Mouse (Mus musculus) midbrain, embryonic 10.5 days (tissue): Measurements from ENCODE around the gene Prex1. TPM values are rescaled to one million over a fixed set of nuclear protein-coding genes. Genes with fewer than 3 reads are reported as not detected.

Experiments
- DNase-seq: peaks from one replicate; pipeline ENCODE4 v3.0.0-alpha.2; 2017; ENCODE audit warnings: low spot score
- H3K27ac ChIP-seq: fragments of 300-500 bp; sonication (generic); replicated peaks from 2 replicates; pipeline ENCODE4 v1.5.1; 2016; ENCODE audit warnings: mild to moderate bottlenecking
- H3K27me3 ChIP-seq: fragments of 300-500 bp; sonication (generic); 2 replicates; pipeline ENCODE4 v1.6.1; 2016; ENCODE audit warnings: low read depth, mild to moderate bottlenecking; ENCODE audit not compliant: poor library complexity, severe bottlenecking
- H3K36me3 ChIP-seq: fragments of 300-500 bp; sonication (generic); 2 replicates; pipeline ENCODE4 v1.6.1; 2016; ENCODE audit warnings: mild to moderate bottlenecking, moderate library complexity
- H3K4me1 ChIP-seq: fragments of 300-500 bp; sonication (generic); 2 replicates; pipeline ENCODE4 v1.6.1; 2016
- H3K4me3 ChIP-seq: fragments of 300-500 bp; sonication (generic); 2 replicates; pipeline ENCODE4 v1.5.1; 2016; ENCODE audit warnings: mild to moderate bottlenecking, moderate library complexity
- H3K9me3 ChIP-seq: fragments of 300-500 bp; sonication (generic); replicated peaks from 2 replicates; pipeline ENCODE4 v1.6.1; 2016; ENCODE audit warnings: mild to moderate bottlenecking
- WGBS: fragments of 180-500 bp; shearing (Covaris S2); methylation state at CpG from one replicate; pipeline ENCODE4 v1.1.7; 2016; 5-methylcytosine and 5-hydroxymethylcytosine counted together
- polyA plus RNA-seq: library from polyadenylated mRNA; unstranded; fragments of >200 nt; fragmentation: Nextera tagmentation; extraction: Ambion mirVana; gene quantifications from 2 replicates; pipeline ENCODE4 v1.2.1, GENCODE M21; 2016

Gene Prex1
- polyA plus RNA-seq, 1 experiment from 2014 or later = 32.3 TPM

DNA sequence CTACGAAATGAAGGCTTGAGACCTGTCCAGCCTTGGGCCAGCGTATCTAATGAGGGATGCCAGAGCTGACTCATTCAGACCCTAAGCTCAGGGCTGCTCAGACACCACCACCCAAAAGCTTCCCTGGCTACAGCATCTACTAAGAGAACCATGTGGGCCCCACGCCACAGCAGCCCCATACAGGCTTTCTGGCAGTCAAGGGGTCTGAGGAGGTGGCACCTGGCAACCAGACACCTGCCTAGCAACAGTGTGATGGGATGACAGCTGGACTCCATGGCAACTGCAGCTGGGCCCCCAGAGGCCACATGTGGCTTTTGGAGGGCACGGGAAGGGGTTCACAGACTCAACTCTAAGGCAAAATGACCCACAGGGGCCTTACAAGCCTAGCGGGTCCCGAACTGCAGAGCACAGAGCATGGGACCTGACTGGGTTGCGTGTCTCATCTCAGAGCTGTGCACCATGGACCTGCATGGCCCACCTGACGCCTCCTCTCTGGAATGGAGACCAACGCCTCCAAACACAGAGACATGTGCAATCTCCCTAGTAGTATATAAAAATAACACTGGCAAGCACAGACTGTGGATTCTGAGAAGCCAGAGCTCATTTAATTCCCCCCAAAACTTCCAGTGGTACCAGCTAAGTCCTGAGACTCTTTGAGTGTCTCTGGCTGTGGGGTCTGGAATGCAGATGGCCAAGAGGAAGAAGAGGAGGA, 50.2 kb downstream of the Prex1 start:
- DNase-seq = peak; percentile 72
- H3K27me3 ChIP-seq = no peaks in the 10 kb centered on the region
- H3K9me3 ChIP-seq = no peaks in the 10 kb centered on the region
- WGBS = 68% methylated on average over 9 of the region's 9 CpGs
- no peaks in the 10 kb centered on the region for H3K36me3 ChIP-seq
- peaks cover 86% of the 10 kb centered on the region for H3K4me1 ChIP-seq
- H3K4me3 ChIP-seq = peak overlapping the region; percentile 28
- H3K27ac ChIP-seq = peak overlapping the region; percentile 89

DNA sequence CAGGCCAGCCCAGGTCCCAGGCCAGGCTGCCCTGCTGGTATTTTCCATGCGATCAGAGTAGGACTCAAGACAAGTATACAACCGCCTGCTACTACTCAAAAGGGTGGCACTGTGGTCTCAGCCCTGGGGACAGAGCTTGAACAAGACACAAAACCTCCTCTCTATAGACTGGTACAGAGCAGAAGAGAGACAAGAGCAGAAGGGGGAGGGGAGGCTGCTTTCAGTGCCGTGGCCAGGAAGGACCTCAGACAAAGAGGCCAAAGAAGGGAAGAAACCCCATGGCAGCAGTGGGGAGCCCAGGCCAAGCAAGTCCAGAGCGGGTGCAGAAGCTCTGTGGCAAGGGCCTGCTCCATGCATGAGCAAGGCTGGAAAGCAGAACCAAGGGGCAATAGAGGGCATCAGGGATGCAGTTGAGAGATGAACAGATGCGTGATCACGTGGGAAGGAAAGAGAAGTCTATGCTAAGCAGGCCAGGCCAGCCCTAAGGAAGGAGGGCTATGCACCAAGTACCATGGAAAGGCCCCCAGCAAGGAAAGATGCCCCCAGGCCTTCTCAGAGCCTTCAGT, 51.0 kb downstream of the Prex1 start:
- 68% methylated on average over 6 of the region's 6 CpGs for WGBS
- DNase-seq = no peak
- peak overlapping the region; percentile 28; the same call in 1 of the 2 replicates for H3K4me3 ChIP-seq
- H3K4me1 ChIP-seq = peaks cover 86% of the 10 kb centered on the region
- H3K27me3 ChIP-seq = no peaks in the 10 kb centered on the region
- H3K36me3 ChIP-seq = no peaks in the 10 kb centered on the region
- peak overlapping the region; percentile 89 for H3K27ac ChIP-seq
- H3K9me3 ChIP-seq = no peaks in the 10 kb centered on the region

DNA sequence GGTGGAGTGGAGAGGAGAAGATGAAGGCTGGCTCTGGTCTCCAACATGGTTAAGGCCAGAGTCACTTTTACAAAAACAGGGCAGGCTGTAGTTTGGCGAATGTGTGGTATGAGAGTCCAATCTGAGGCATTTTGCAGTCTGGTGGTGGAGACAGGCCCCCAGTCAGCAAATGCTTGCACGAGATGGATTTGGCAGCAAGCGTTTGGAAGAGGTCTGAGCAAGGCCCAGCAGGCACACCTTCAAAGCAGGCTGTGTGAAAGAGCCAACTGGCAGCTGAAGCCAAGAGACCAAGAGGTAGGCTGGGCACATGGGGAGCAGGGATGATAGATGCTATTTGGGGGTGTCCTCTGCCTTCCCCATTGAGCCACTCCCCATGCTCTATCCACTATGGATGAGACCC, 51.7 kb downstream of the Prex1 start:
- Histone ChIP-seq H3K9me3 (no peaks in the 10 kb centered on the region), H3K27me3 (no peaks in the 10 kb centered on the region), H3K4me1 (peaks cover 86% of the 10 kb centered on the region), H3K4me3 (no peak overlapping the region), H3K27ac (peak overlapping the region; percentile 89), H3K36me3 (no peaks in the 10 kb centered on the region)
- DNase-seq = no peak
- 77% methylated on average over 3 of the region's 3 CpGs for WGBS

DNA sequence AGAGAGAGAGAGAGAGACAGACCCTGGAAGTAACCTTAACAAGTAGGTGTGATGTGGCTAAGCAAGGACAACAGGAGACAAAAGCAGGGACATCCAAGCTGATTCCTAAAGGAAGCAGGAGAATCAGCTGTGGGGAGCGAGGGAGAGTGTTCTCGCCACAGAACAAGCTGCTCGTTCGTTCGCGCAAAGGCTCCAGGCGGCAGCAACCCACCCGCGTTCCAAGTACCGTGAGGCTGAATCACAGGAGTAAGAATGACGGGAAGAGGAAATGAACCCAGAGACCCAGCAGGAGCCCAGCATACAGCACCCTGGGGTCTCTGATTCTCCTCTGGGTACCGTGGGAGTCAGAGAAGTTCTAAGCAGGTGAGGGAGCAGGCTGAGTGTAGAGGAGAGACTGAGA, 52.1 kb downstream of the Prex1 start:
- peak overlapping the region; percentile 89 for H3K27ac ChIP-seq
- DNase-seq = no peak
- H3K4me1 ChIP-seq = peaks cover 86% of the 10 kb centered on the region
- WGBS = 86% methylated on average over 12 of the region's 12 CpGs
- H3K9me3 ChIP-seq = no peaks in the 10 kb centered on the region
- no peaks in the 10 kb centered on the region for H3K27me3 ChIP-seq
- H3K36me3 ChIP-seq = no peaks in the 10 kb centered on the region
- H3K4me3 ChIP-seq = no peak overlapping the region

DNA sequence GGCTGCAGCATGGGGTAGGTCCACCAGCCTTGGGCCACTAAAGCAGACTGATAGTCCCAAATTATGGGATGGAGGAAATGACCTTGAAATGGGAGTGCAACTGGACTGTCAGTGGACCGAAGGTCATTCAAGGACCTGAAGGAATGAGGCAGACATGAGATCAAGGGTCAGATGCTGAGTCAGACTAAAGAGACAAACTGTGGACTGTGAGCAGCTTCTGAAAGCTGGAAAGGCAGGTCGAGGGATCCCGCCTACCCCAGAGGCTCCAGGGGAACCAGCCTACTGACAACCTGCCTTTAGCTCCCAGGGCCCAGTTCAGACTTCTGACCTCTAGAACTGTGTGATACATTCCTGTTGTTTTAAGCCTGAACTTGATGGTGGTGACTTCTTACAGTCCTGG, 55.3 kb downstream of the Prex1 start:
- Histone ChIP-seq H3K36me3 (no peaks in the 10 kb centered on the region), H3K4me3 (no peak overlapping the region), H3K4me1 (peaks cover 86% of the 10 kb centered on the region), H3K27ac (peak overlapping the region; percentile 89), H3K27me3 (no peaks in the 10 kb centered on the region), H3K9me3 (no peaks in the 10 kb centered on the region)
- 75% methylated on average over 3 of the region's 3 CpGs for WGBS
- DNase-seq = no peak

DNA sequence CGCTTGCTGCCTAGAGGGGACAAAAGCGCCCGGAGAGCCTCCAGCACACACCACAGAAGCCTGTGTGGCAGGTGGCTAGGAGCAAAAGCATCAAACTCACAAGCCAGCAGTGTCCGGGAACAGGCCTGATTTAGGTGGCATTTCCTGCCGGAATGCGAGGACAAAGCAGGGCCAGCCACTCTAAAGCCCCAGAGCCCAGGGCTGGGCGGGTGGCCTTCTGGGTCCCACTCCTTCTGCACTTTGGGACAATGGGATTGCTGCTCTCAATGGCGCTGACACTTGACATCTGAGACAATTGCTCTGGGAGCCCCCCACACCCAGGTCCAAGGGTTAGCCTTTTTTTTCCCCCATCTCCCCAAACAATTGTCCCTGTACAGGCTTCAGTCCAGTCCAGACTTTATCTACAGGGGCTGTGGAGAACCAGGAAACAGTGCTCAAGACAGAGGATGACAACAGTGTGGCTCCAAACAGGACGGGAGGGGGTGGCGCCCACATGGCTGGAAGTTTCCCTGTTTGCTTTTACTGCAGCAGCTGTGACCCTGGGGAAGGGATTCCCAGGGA, 56.1 kb downstream of the Prex1 start:
- no peaks in the 10 kb centered on the region for H3K9me3 ChIP-seq
- peak overlapping the region; percentile 89 for H3K27ac ChIP-seq
- no peaks in the 10 kb centered on the region for H3K36me3 ChIP-seq
- WGBS = 31% methylated on average over 10 of the region's 10 CpGs
- H3K27me3 ChIP-seq = no peaks in the 10 kb centered on the region
- peaks cover 85% of the 10 kb centered on the region for H3K4me1 ChIP-seq
- H3K4me3 ChIP-seq = peak overlapping the region; percentile 0; the same call in 1 of the 2 replicates
- peak; percentile 76 for DNase-seq

DNA sequence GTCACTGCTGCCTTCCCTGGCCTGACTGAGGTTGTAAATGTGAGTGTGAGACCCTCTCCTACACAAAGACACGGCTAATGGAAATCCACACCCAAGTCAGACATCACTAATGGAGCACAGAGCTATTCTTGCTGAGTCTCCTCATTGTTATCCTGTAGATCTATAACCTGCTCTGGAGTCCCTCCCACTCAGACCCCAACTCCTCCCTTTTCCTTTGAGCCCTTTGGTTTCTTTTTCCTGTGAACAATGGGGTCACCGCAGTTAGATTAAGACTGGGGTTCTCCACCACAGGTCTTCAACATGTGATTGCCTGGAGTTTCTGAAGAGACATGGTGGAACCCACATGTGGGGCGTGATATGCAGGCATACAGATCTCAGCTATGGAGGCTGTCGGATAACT, 57.0 kb downstream of the Prex1 start:
- H3K27ac ChIP-seq = peak overlapping the region; percentile 89
- peak overlapping the region; percentile 38 for H3K4me3 ChIP-seq
- no peaks in the 10 kb centered on the region for H3K36me3 ChIP-seq
- no peaks in the 10 kb centered on the region for H3K27me3 ChIP-seq
- DNase-seq = peak; percentile 55
- WGBS = 49% methylated on average over 4 of the region's 4 CpGs
- peaks cover 85% of the 10 kb centered on the region for H3K4me1 ChIP-seq
- no peaks in the 10 kb centered on the region for H3K9me3 ChIP-seq

DNA sequence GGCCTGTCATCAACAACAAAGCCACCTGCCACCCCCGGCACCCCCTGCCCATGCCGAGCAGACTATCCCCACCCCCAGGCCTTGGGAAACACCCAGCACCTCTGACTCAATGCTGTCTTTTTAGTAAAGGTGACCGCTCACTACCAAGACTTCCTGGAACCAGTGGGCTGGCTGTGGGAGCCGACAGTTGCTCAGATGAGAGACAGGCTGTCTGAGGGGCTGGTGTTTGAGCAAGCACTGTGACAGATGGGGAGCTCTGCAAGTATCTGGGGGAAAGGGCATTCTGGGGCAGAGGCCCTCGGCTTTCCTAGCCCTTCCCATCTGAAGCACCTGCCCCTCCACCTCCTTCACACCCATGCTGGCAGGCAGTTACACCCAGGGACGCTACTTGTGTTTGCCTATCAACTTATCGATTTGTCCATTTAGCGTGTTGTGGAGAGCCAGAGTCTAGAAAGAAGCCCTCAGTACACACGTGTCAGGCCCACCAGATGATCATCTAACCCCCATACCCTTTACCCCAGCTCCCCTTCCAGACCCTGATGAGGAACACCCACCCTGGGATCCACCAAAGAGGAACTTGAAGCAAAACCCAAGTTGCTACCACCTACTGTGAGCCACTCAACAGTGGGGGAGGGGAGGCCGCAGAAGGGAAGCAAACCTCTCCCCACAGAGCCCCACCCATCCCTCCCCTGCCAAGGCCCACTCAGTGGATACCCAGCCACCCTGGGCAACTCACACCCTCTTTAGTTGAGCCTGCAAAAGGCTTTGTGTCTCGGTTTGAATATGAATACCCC, 57.7 kb downstream of the Prex1 start:
- H3K27ac ChIP-seq = peak overlapping the region; percentile 89
- 57% methylated on average over 11 of the region's 11 CpGs for WGBS
- H3K36me3 ChIP-seq = no peaks in the 10 kb centered on the region
- H3K27me3 ChIP-seq = no peaks in the 10 kb centered on the region
- H3K4me3 ChIP-seq = peak overlapping the region; percentile 38
- peaks cover 88% of the 10 kb centered on the region for H3K4me1 ChIP-seq
- no peaks in the 10 kb centered on the region for H3K9me3 ChIP-seq
- DNase-seq = no peak

DNA sequence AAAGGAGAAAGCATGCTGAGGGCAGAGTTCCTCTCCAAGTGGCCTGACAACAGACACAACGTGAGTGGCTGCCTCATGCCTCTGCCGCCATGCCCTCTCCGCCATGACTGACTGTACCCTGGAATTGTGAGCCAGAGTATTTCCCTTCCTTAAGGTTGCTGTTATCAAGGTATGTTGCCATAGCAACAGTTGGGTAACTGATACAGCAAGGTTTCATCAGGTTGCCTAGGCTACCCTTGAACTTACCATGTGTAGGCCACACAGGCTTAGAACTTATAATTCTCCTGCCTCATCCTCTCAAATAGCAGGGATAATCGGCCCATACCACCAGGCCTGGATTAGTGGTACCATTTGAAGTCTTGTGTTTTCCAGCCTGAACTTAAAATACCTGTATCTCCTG, 58.3 kb downstream of the Prex1 start:
- peak overlapping the region; percentile 89 for H3K27ac ChIP-seq
- 87% methylated on average over 4 of the region's 4 CpGs for WGBS
- H3K4me1 ChIP-seq = peaks cover 92% of the 10 kb centered on the region
- no peak for DNase-seq
- no peaks in the 10 kb centered on the region for H3K36me3 ChIP-seq
- no peaks in the 10 kb centered on the region for H3K9me3 ChIP-seq
- H3K4me3 ChIP-seq = no peak overlapping the region
- H3K27me3 ChIP-seq = no peaks in the 10 kb centered on the region

DNA sequence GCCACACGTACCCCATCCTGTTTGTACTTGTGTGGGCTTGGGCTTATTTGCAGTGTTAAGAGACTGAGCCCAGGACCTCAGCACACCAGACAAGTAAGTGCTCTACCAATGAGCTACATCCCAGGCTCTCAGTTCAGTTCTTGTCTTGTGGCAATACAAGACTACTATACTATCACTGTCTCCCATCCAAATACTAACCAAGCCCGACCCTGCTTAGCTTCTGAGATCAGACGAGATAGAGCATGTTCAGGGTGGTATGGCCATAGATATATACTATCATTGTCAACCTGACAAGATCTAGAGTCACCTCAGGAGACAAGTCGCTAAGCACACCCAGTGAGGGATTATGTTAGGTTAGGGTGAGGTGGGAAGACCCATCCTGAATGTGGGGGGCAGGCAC, 58.8 kb downstream of the Prex1 start:
- Histone ChIP-seq H3K9me3 (no peaks in the 10 kb centered on the region), H3K4me3 (no peak overlapping the region), H3K27ac (peak overlapping the region; percentile 89), H3K36me3 (no peaks in the 10 kb centered on the region), H3K4me1 (peaks cover 92% of the 10 kb centered on the region), H3K27me3 (no peaks in the 10 kb centered on the region)
- no peak for DNase-seq
- WGBS = 83% methylated on average over 4 of the region's 4 CpGs

DNA sequence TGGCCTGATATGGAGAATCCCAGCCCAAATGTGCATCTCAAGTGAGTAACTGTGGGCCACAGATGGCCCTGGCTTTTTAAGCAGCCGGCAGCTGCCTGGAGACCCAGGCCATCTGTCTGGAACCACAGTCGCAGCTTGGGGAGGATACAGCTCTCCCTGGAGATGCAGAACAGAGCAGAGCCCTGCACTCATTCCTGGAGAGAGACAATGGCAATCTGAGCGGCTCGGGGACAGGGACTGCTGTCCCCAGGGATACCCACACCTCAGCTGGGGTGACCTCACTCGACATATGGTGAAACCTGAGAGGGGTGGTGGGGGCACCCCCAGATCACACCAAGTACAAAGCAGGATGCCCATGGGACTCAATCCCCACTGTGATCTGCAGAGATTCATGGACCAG, 60.1 kb downstream of the Prex1 start:
- 53% methylated on average over 5 of the region's 5 CpGs for WGBS
- Histone ChIP-seq H3K9me3 (no peaks in the 10 kb centered on the region), H3K27ac (peak overlapping the region; percentile 89), H3K27me3 (no peaks in the 10 kb centered on the region), H3K36me3 (no peaks in the 10 kb centered on the region), H3K4me1 (peaks cover 87% of the 10 kb centered on the region), H3K4me3 (no peak overlapping the region)
- DNase-seq = no peak

DNA sequence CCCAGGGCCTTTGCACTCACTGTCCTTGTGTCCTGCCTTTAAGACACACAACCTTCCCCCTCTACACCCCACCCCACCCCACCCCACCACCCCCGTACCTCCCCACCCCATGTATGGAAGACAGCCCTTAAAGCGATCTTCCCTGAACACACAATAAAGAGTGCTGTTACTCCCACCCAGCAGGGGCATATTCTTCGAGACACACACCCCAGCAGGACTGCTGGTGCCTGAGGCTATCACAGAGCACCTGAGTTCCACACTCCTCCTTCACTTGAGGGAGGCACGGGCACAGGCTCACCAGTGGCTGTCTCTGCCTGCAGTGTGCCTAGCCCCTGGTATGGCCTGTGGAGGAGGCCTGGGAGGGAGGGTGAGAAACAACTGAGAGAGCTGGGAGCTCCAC, 61.0 kb downstream of the Prex1 start:
- no peak for DNase-seq
- Histone ChIP-seq H3K9me3 (no peaks in the 10 kb centered on the region), H3K27ac (peak overlapping the region; percentile 89), H3K4me1 (peaks cover 86% of the 10 kb centered on the region), H3K4me3 (no peak overlapping the region), H3K36me3 (no peaks in the 10 kb centered on the region), H3K27me3 (no peaks in the 10 kb centered on the region)
- 74% methylated on average over 4 of the region's 4 CpGs for WGBS
